In the genomic region with DNA sequence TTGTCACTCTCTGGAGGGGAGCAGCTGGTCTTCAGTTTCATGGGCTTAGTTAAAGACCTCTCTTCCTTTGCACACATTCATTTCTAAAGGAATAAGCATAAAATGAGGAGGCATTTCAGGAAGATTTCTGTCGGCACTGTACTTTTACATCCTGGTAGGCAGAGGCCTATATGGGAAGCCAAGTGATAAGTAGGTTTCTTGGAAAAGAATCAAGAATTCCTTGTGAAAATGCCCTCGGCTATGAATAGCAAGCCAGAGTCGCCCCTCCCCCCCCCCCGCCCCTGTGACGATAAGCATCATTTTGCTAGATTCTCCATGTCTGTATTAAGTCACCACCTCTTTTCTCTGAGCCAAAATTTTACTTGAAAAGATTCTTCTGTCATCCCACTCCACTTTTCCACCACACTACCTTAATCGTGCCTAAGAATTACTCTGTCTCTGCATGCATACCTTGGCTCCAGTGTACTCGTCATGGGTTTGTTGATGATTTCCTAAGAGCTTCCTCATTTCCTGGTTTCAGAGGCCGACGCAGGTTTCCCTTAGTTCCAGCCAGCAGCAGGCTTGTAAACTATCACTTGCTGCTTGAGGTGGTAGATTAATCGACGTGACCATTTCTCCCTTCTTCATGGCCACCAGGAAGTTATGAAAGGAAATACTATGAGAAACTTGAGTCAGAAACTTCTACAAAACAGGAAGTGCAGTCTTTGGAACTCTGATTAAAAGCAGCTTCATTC, we compare ENCODE assay signal across 11 mouse cellular contexts. TPM values are rescaled to one million over a fixed set of nuclear protein-coding genes. Genes with fewer than 3 reads are reported as not detected.
DNase-seq lines count a peak whose midpoint lies in the region; ATAC-seq lines count a peak whose summit lies in the region.
"Had no signal": no experiment of that assay in that cellular context is flagged by ENCODE, and none has a peak within 500 bp of the region (broad histone marks: within the 10 kb centered on the region; RNA-seq: fewer than 3 reads in every experiment).

No protein-coding gene starts in this region.

- H3K9me3 ChIP-seq in heart, embryonic 16.5 days (replicated peaks; ENCODE audit: control insufficient read depth, low read length): no peaks in the 10 kb centered on the region
- H3K9me3 ChIP-seq in midbrain, embryonic 10.5 days (replicated peaks): no peaks in the 10 kb centered on the region
- H3K9me3 ChIP-seq: hindbrain, embryonic 12.5 days; midbrain, embryonic 12.5 days had no signal

- H3K4me1 ChIP-seq in heart, embryonic 16.5 days (ENCODE audit: control insufficient read depth, insufficient read depth, low read length): no peaks in the 10 kb centered on the region
- no peaks in the 10 kb centered on the region for H3K4me1 ChIP-seq in midbrain, embryonic 10.5 days
- H3K4me1 ChIP-seq: hindbrain, embryonic 12.5 days; midbrain, embryonic 12.5 days had no signal

- H3K36me3 ChIP-seq in heart, embryonic 16.5 days (ENCODE audit: control insufficient read depth, insufficient read depth): no peaks in the 10 kb centered on the region
- H3K36me3 ChIP-seq in midbrain, embryonic 10.5 days: no peaks in the 10 kb centered on the region
- H3K36me3 ChIP-seq: hindbrain, embryonic 12.5 days; midbrain, embryonic 12.5 days had no signal

- intact Hi-C loops in heart, postnatal 25 days (cut with DNase I): no loop called here

- DNase-seq in heart, adult 11 months: peak; percentile 87
- DNase-seq in heart, postnatal 25 days (ENCODE audit: low spot score): no peak
- DNase-seq in lung, postnatal 36 days: peak; percentile 34
- no peak for DNase-seq in midbrain, embryonic 10.5 days (ENCODE audit: low spot score)
- no peak for DNase-seq in urinary bladder, postnatal 10 days (ENCODE audit: low spot score)
- no peak for DNase-seq in frontal cortex, postnatal 25 days (ENCODE audit: low spot score in 2 of 2)
- DNase-seq: cerebellum, adult 18-20 months had no signal

- 24% methylated on average over 11 of the region's 11 CpGs for WGBS in heart, embryonic 16.5 days
- 80% methylated on average over 11 of the region's 11 CpGs for WGBS in midbrain, embryonic 10.5 days

- H3K9ac ChIP-seq in heart, embryonic 16.5 days (ENCODE audit: low read length): no peak overlapping the region
- H3K9ac ChIP-seq: hindbrain, embryonic 12.5 days; midbrain, embryonic 12.5 days had no signal

- peak overlapping the region; percentile 25 for H3K4me2 ChIP-seq in heart, embryonic 16.5 days (ENCODE audit: low read depth, low read length)
- H3K4me2 ChIP-seq: hindbrain, embryonic 12.5 days; midbrain, embryonic 12.5 days had no signal

- peak overlapping the region; percentile 77 for H3K27ac ChIP-seq in heart, embryonic 16.5 days (ENCODE audit: low read length)
- H3K27ac ChIP-seq in midbrain, embryonic 10.5 days (replicated peaks): no peak overlapping the region
- H3K27ac ChIP-seq: hindbrain, embryonic 12.5 days; midbrain, embryonic 12.5 days had no signal

- peak; percentile 58 for ATAC-seq in CD4-positive, CD25-positive, alpha-beta regulatory T cell, adult 4 months
- 0 out of 2 replicates have a peak, but pooled peaks have one; percentile 49 for ATAC-seq in heart, embryonic 16.5 days (replicated peaks; ENCODE audit: extremely low read depth, insufficient read depth, low FRiP score)

- H3K27me3 ChIP-seq in heart, embryonic 16.5 days (ENCODE audit: control insufficient read depth, insufficient read depth, low read length): no peaks in the 10 kb centered on the region
- H3K27me3 ChIP-seq in midbrain, embryonic 10.5 days (ENCODE audit: low read depth, poor library complexity, severe bottlenecking): no peaks in the 10 kb centered on the region
- H3K27me3 ChIP-seq: hindbrain, embryonic 12.5 days; midbrain, embryonic 12.5 days had no signal

- H3K4me3 ChIP-seq in heart, embryonic 16.5 days (ENCODE audit: low read length): no peak overlapping the region
- H3K4me3 ChIP-seq in midbrain, embryonic 10.5 days: no peak overlapping the region
- H3K4me3 ChIP-seq: hindbrain, embryonic 12.5 days; midbrain, embryonic 12.5 days had no signal

RNA-seq across cellular contexts. Expression of gene Il13ra1, which starts 17.3 kb away (rescaled TPM):
- 10 to 100 TPM; 32.1 to 37.8 TPM for total RNA-seq in heart, postnatal 25 days (2021)
- polyA plus RNA-seq in CD4-positive, CD25-positive, alpha-beta regulatory T cell, adult 4 months (2017; shearing (Covaris generic)): 1 to 10 TPM in 1 of 2 experiments, under 1 TPM in 1; 0.85 to 1.3 TPM
- polyA plus RNA-seq in heart, embryonic 16.5 days (2015; fragmentation: Nextera tagmentation; extraction: Ambion mirVana): 31.2 and 33.5 TPM in 2 replicates
- 2.1 and 3.2 TPM in 2 replicates for polyA plus RNA-seq in midbrain, embryonic 10.5 days (2016; fragmentation: Nextera tagmentation; extraction: Ambion mirVana)

Comparison
In these comparisons a context has a peak if more than half of its experiments do, and no peak if none do; other contexts are left out.
1. DNase-seq: peak in heart, adult 11 months (single experiment) and lung, postnatal 36 days (single experiment); none in heart, postnatal 25 days (single experiment), midbrain, embryonic 10.5 days (single experiment), urinary bladder, postnatal 10 days (single experiment) and frontal cortex, postnatal 25 days (0 of 2).